Mouse (Mus musculus) megakaryocyte progenitor cell, adult 5-6 weeks (primary cell): ENCODE data around the gene Rnf181. TPM values are rescaled to one million over a fixed set of nuclear protein-coding genes. Genes with fewer than 3 reads are reported as not detected.
A peak's percentile ranks its signal among the peaks of the same experiment; 100 is the strongest.

Source experiments
- ATAC-seq: replicated peaks from 2 replicates; pipeline ENCODE4 v1.8.0; 2016; ENCODE audit warnings: mild to moderate bottlenecking, moderate TSS enrichment, inconsistent platforms; ENCODE audit not compliant: poor library complexity
- total RNA-seq, 2 experiments: library from RNA; stranded (forward) in 1 of 2; stranded (reverse) in 1 of 2; fragments of 157-497, 149-512 nt in 1 of 2; fragments of 200-1000 nt in 1 of 2; gene quantifications; 2 replicates each; pipeline versions ENCODE4 v1.2.3 to v1.2.4; 2015 to 2017

Rnf181 gene
- total RNA-seq, 2 experiments from 2014 or later, result 51.4 to 87.8 TPM

DNA sequence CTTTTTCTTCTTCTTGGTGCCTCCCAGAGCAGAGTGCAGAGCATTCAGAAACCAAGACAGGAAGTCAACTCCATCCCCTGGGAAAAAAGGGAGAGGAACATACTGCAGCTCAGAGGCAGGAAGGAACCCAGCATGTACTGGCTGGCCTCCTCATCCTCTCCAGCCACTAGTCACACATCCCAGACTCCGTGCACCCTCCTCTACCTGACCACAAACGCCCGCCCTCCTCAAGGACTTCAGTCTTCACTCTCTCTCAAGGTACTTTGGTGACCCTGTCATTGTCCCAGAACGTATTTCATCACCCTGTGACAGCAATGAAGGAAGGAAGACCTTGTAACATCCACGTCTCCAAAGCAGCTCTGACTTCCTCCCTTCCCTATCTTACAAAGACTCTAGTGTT, 33.6 kb downstream of the Rnf181 start:
- peak; percentile 88 for ATAC-seq

DNA sequence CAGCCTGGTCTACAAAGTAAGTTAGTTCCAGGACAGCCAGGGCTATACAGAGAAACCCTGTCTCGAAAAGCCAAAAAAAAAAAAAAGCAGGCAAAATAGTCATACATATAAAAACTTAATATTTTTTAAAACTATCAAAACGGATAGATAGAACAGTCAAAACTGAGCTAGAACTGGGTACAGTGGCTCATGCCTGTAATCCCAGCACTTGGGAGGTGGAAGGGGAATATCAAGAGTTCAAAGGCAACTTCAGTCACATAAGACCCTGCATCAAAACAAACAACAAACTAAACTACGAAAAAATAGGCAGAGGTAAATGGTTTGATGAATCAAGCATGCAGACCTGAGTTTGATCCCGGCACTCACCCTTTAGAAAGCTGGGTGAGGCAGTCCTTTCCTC, 36.6 kb downstream of the Rnf181 start:
- ATAC-seq, result no peak

DNA sequence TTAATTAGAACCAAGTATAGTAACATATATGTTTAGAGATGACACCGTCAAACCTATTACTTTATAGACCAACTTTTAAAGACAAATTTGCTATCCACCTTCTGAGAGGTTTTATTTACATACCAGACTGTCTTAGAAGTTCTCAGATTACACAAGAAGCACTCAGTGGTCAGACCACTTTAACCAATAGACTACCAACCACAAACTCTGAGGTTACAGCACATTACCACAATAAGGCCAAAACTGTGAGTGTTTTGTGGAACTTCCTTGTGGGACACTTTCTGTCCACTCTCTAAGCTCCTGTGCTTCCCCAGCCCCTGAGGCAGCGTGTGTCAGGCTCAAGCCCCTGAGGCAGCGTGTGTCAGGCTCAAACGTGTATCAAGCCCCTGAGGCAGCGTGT, 37.7 kb downstream of the Rnf181 start:
- ATAC-seq, result peak; percentile 33

DNA sequence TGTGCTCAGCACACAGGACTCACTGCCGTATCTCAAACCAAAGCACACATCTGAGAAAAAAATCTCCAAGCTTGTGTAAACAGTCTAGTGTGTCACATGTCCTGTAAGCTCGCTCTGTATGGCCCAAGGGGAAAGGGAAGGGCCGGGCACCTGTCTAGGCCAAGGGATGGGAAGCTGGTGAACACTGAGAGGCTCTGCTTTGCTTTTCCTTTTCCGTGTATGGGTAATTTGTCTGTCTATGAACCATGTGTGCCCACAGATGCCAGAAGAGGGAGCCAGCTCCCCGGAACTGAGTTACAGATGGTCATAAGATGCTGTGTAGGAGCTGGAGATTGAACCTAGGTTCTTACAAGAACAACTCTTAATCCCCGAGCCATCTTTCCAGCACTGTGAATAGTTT, 40.5 kb downstream of the Rnf181 start:
- peak; percentile 54 for ATAC-seq

DNA sequence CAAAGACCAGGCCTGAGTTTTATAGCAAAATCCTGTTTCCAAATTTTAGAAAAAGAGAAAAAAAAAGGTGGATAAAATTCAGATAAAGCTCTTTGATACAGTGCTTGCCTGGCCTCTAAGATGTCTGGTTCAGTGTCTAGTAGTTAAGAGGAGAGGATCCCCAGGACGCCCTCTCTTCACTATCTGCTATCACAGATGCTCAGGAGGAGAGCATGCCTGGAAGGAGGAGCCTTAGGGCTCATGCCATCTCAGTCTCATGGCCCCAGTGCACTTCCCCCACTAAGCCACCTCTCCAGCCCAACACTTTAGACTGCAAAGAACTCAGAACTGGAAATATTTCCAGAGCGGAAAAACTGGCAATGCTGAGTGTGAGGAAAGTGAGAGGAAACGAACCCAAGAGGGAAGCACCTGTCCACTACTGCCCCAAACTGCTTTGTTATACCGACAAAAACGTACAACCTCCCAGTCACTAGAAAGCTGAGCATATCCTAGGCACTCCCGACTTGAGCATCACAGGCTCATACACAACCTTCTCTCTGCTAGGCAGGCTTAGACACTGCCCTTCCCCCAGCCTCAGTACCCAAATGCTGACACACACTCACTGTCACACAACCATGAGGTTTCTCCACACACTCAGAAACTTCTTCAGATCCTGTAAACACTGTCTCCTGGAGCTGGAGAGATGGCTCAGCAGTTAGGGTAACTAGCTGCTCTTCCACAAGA, 42.8 kb downstream of the Rnf181 start:
- ATAC-seq, result peak; percentile 88

DNA sequence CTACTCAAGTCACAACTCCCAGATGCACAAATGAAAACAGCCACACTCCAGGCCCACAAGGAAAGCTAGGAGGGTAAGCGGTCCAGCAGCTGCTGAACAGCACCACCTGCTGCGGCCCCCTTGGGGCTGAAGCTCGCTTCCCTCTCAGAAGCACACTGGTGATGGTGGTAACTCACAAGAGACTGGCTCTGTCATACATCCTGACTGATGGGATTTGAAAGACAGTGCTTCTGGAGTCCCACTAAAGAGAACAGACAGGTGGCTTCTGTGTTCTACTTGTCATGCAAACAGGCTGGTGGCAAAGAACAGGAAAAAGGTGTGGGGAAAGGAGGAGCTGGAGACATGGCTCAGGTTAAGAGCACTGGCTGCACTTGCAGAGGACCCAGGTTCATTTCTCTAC, 43.8 kb downstream of the Rnf181 start:
- no peak for ATAC-seq

DNA sequence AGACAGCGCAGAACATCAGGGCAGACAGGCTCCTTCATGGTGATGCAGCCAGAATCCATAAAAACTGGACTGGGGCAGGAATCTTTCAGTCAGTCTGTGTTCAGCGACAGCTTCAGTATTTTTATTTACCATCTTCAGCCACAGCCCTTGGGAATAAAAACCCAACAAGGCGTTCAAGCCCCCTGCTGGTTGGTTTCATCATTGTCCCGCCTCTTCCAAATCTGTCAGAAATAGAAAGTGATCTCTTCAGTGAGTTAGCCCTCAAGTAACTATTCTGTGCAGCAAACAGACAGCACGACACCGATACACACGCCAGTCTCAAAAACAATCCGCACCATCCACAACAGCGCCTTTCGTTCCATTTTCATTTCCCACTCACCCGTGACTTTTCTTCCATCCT, 47.7 kb downstream of the Rnf181 start:
- ATAC-seq, result peak; percentile 61

DNA sequence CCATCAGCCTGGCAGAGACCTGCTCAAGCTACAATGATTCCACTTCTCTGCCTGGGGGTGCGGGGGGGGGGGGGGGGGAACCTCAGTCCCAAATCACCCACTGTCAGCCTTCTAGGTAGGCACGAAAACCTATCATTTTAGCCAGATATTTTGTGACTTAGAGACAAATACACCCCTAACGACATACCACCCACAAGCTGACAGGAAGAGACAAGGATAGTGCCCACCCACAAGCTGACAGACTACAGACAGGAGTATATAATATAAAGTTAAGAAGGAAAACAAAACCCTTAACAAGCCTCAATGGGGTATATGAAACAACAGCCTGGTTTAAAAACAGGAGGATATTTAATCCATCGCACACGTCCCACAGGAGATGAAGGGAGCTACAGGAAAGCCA, 48.3 kb downstream of the Rnf181 start:
- ATAC-seq, result peak; percentile 83

DNA sequence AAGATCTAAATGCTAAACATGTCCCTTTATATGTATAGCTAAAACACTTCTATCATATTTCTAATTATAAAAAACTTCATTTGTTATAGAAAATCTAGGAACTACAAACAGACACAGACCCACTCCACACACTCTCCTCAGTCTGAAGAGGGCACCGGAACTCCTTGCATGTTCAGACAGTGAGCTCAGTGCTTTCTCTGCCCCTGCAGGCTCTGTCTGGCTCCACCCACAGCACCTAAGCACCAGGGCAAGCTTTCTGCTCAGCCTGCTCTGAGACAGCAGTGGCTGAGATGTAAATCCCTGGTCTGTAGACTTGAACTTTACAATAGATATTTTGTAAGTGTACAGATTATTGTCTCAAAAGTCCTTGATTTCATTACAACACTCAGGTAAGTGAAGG, 50.7 kb downstream of the Rnf181 start:
- 0 out of 2 replicates have a peak, but pooled peaks have one; percentile 26 for ATAC-seq

DNA sequence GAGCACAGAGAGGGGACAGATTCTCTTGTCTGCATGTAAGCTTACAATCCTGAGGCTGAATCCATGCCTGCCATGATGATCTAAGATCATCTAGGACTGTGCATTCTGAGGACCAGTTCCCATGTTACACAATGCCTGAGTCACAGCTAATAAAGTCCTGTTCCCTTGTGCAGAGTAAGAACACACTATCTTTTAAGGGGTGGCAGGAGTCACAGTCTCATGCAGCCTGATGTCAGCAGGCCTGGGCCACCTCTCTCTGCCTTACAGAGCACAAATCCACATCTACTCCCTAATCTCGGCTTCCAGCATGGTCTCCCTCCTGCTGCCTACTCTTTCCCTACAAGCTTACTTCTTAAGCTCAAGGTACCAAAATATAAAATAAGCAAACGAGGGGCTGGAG, 51.4 kb downstream of the Rnf181 start:
- ATAC-seq, result no peak

DNA sequence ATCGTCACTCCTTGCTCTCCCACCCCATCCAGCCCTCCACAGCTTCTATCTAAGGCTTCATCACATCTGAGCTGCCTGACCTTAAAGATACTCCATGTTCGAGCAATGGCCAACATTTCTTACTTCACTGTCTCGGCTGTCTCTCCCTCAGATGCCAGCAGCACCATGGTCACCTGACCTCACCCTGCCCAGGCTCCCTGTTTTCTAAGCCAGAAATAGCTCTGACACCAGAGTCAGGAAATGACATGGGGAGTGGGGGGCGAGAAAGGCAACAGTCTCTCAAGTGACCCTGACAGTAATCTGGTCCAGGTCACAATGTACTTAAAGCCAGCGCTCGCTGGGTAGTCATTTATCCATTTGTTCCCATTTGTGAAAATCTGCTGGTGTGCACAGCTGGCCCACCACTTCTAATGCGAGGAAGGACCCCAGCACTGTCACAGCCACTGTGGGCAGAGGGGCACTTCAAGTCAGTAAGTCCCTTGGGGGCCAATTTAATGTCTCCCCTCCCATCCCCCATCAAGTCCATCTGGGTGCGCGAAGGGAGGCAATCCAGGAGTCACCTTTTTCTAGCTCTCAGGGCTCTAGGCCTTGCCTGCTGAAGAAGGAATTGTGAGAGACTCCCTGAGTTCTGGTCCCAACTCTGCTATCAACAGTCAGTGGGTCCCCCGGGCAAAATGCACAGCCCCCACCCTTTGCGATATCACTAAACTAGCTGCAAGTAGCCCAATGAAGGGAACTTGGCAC, 53.5 kb downstream of the Rnf181 start:
- ATAC-seq, result no peak

DNA sequence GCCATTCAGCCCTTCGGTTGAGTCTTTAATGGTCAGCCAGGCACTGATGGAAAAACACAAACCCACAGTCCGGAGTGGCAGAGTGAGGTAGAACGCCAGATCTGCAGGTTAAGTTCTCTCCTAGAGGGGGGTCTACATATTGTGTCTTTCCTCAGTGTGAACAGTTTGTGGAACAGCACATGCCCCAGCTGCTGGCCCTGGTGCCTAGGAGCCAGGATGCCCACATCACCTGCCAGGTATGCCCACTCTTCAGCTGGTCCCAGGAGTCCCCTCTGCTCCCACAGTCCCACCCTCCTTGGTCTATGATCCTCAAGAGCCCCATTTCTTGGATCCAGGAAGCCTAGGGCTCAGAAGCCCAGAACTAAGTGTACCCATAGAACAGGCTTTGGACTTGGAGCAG, 54.6 kb downstream of the Rnf181 start:
- ATAC-seq, result no peak

Other genes with a start within 250 kb of the Rnf181 start
- not detected in 2 replicates for gene Atoh8, start 131.4 kb downstream of the Rnf181 start, total RNA-seq (2015)
- gene Atoh8, start 131.4 kb downstream of the Rnf181 start, total RNA-seq (2017), result not detected in 2 replicates
- gene Sftpb, start 62.3 kb downstream of the Rnf181 start, total RNA-seq (2015), result not detected in 2 replicates
- gene Sftpb, start 62.3 kb downstream of the Rnf181 start, total RNA-seq (2017), result not detected in 2 replicates
- gene Usp39, start 21.8 kb downstream of the Rnf181 start, total RNA-seq (2015), result 66.8 and 71.3 TPM in 2 replicates
- gene Usp39, start 21.8 kb downstream of the Rnf181 start, total RNA-seq (2017), result 113 and 115 TPM in 2 replicates
- 30.3 and 31.9 TPM in 2 replicates for gene 0610030E20Rik, start 19.6 kb downstream of the Rnf181 start, total RNA-seq (2015)
- gene 0610030E20Rik, start 19.6 kb downstream of the Rnf181 start, total RNA-seq (2017), result 23.0 and 24.7 TPM in 2 replicates
- gene Tmem150a, start 11.5 kb downstream of the Rnf181 start, total RNA-seq (2015), result 1.1 and 1.2 TPM in 2 replicates
- 0.33 TPM in 1 of 2 replicates, not detected in the other for gene Tmem150a, start 11.5 kb downstream of the Rnf181 start, total RNA-seq (2017)
- 39.1 and 70.3 TPM in 2 replicates for gene Vamp5, start 13.5 kb upstream of the Rnf181 start, total RNA-seq (2015)
- 13.0 and 34.9 TPM in 2 replicates for gene Vamp5, start 13.5 kb upstream of the Rnf181 start, total RNA-seq (2017)
- gene Vamp8, start 23.7 kb upstream of the Rnf181 start, total RNA-seq (2015), result 240 and 247 TPM in 2 replicates
- gene Vamp8, start 23.7 kb upstream of the Rnf181 start, total RNA-seq (2017), result 267 and 283 TPM in 2 replicates
- 11.2 and 11.6 TPM in 2 replicates for gene Ggcx, start 47.4 kb upstream of the Rnf181 start, total RNA-seq (2015)
- gene Ggcx, start 47.4 kb upstream of the Rnf181 start, total RNA-seq (2017), result 6.7 and 8.5 TPM in 2 replicates
- 342 and 403 TPM in 2 replicates for gene Mat2a, start 72.6 kb upstream of the Rnf181 start, total RNA-seq (2015)
- gene Mat2a, start 72.6 kb upstream of the Rnf181 start, total RNA-seq (2017), result 192 and 230 TPM in 2 replicates
- gene Sh2d6, start 154.8 kb upstream of the Rnf181 start, total RNA-seq (2015), result not detected in 2 replicates
- gene Sh2d6, start 154.8 kb upstream of the Rnf181 start, total RNA-seq (2017), result not detected in 2 replicates
- 24.4 and 25.5 TPM in 2 replicates for gene Capg, start 177.4 kb upstream of the Rnf181 start, total RNA-seq (2015)
- gene Capg, start 177.4 kb upstream of the Rnf181 start, total RNA-seq (2017), result 42.7 and 60.1 TPM in 2 replicates
- gene Elmod3, start 231.5 kb upstream of the Rnf181 start, total RNA-seq (2015), result 12.9 and 15.6 TPM in 2 replicates
- 9.7 and 13.8 TPM in 2 replicates for gene Elmod3, start 231.5 kb upstream of the Rnf181 start, total RNA-seq (2017)
- 20.3 and 20.8 TPM in 2 replicates for gene Retsat, start 231.5 kb upstream of the Rnf181 start, total RNA-seq (2015)
- 20.0 and 27.5 TPM in 2 replicates for gene Retsat, start 231.5 kb upstream of the Rnf181 start, total RNA-seq (2017)